Mouse (Mus musculus): ENCODE measurements around the gene Lect2. TPM values are rescaled to one million over a fixed set of nuclear protein-coding genes. Genes with fewer than 3 reads are reported as not detected.

The Lect2 gene
- total and polyA plus RNA-seq, 2 experiments from 2014 or later: not detected

DNA sequence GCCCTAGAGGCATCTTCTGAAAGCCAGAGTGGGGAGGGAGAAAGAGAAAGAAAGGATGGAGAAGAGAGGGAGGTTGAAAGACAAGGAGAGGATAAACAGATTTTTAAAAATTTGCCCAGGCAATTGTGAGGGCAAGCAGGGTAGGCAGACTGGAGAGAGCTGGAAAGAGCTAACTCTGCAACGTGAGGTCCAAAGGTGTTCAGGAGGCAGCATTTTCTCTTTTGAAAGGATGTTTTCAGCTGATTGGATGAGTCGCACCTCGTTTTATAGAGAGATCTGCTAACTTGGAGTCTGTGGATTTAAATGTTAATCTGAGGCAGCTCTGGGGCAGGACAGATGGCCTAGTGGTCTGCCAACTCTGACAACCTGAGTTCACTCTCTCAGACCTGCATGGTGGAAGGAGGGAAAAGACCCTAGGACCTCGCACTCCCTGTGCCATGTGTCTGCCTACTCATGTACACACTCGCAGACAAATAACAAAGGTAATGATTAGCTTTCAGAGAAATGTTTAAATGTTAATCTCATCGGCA lies 11.6 kb upstream of the Lect2 start:
- H3K27me3 ChIP-seq (ENCODE audit: control insufficient read depth, insufficient read depth, low read length): peaks cover 7% of the 10 kb centered on the region; the same call in 1 of the 2 replicates
- no peak overlapping the region for H3K4me2 ChIP-seq (ENCODE audit: low read depth, low read length)
- ATAC-seq (ENCODE audit: insufficient read depth, low read depth) (no peak), DNase-seq (ENCODE audit: low spot score) (no peak)
- TF ChIP-seq EP300 (IDR thresholded peaks at IDR 0.05; ENCODE audit: low read depth) (no peak), CTCF (IDR thresholded peaks at IDR 0.05; ENCODE audit: low read depth) (no peak)
- no peak overlapping the region for H3K4me3 ChIP-seq (ENCODE audit: low read depth, low read length)
- 84% methylated on average over 6 of the region's 6 CpGs for WGBS
- H3K9ac ChIP-seq (replicated peaks; ENCODE audit: low read depth, low read length): no peak overlapping the region
- no peaks in the 10 kb centered on the region for H3K36me3 ChIP-seq (replicated peaks; ENCODE audit: control insufficient read depth, insufficient read depth, low read length)
- no peaks in the 10 kb centered on the region for H3K9me3 ChIP-seq (replicated peaks; ENCODE audit: control insufficient read depth, low read length)
- no peak overlapping the region for H3K27ac ChIP-seq (ENCODE audit: low read depth)
- peaks cover 4% of the 10 kb centered on the region for H3K4me1 ChIP-seq (ENCODE audit: control insufficient read depth, insufficient read depth)

DNA sequence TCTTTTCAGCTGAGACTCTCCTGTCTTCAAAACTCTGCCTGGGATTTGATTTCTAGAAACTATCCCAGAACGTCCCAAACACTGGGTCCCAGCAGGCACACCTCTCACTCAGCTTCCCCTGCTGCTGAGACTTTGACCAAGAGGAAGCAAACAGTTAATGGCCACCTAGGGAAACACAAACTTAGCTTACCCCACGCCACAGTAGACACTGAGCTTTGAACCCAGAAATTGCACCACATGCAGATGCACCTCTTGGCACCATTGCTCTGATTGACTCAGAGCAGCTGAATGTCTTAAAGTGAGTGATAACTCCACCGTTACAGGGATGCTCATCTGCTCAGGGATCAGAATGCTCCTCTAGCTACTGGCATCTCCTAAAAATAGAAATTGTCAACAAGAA lies 10.5 kb upstream of the Lect2 start:
- Histone ChIP-seq H3K27me3 (ENCODE audit: control insufficient read depth, insufficient read depth, low read length) (peaks cover 7% of the 10 kb centered on the region; the same call in 1 of the 2 replicates), H3K9me3 (replicated peaks; ENCODE audit: control insufficient read depth, low read length) (no peaks in the 10 kb centered on the region), H3K36me3 (replicated peaks; ENCODE audit: control insufficient read depth, insufficient read depth, low read length) (no peaks in the 10 kb centered on the region), H3K27ac (ENCODE audit: low read depth) (no peak overlapping the region), H3K4me3 (ENCODE audit: low read depth, low read length) (no peak overlapping the region), H3K4me1 (ENCODE audit: control insufficient read depth, insufficient read depth) (peaks cover 4% of the 10 kb centered on the region), H3K9ac (replicated peaks; ENCODE audit: low read depth, low read length) (no peak overlapping the region), H3K4me2 (ENCODE audit: low read depth, low read length) (no peak overlapping the region)
- DNase-seq (ENCODE audit: low spot score) (no peak), ATAC-seq (ENCODE audit: insufficient read depth, low read depth) (no peak)
- WGBS: 56% methylated on average over 3 of the region's 3 CpGs
- TF ChIP-seq EP300 (IDR thresholded peaks at IDR 0.05; ENCODE audit: low read depth) (no peak), CTCF (IDR thresholded peaks at IDR 0.05; ENCODE audit: low read depth) (no peak)

DNA sequence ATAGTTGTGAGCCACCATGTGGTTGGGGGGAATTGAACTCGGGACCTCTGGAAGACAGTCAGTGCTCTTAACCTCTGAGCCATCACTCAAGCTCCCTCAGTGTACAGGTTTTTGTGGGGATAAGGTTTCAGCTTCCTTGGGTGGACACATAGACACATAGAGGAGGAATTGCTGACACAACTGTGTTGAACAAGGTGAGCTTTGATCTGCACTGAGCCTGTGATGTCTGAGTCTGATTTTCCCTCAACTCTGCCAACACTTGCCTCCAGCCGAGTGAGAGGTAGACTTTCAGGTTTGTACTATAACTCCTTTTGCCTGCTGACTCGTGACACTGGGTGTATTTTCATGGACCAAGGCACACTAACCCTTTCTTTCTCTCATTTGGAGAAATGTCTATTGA lies 8.4 kb upstream of the Lect2 start:
- H3K4me3 ChIP-seq (ENCODE audit: low read depth, low read length): no peak overlapping the region
- TF ChIP-seq CTCF (IDR thresholded peaks at IDR 0.05; ENCODE audit: low read depth) (no peak), EP300 (IDR thresholded peaks at IDR 0.05; ENCODE audit: low read depth) (no peak)
- H3K9ac ChIP-seq (replicated peaks; ENCODE audit: low read depth, low read length): no peak overlapping the region
- ATAC-seq (ENCODE audit: insufficient read depth, low read depth) (no peak), DNase-seq (ENCODE audit: low spot score) (no peak)
- 86% methylated on average over 3 of the region's 3 CpGs for WGBS
- no peaks in the 10 kb centered on the region for H3K9me3 ChIP-seq (replicated peaks; ENCODE audit: control insufficient read depth, low read length)
- peaks cover 12% of the 10 kb centered on the region for H3K4me1 ChIP-seq (ENCODE audit: control insufficient read depth, insufficient read depth)
- no peak overlapping the region for H3K27ac ChIP-seq (ENCODE audit: low read depth)
- H3K4me2 ChIP-seq (ENCODE audit: low read depth, low read length): no peak overlapping the region
- no peaks in the 10 kb centered on the region for H3K36me3 ChIP-seq (replicated peaks; ENCODE audit: control insufficient read depth, insufficient read depth, low read length)
- H3K27me3 ChIP-seq (ENCODE audit: control insufficient read depth, insufficient read depth, low read length): peaks cover 7% of the 10 kb centered on the region; the same call in 1 of the 2 replicates

DNA sequence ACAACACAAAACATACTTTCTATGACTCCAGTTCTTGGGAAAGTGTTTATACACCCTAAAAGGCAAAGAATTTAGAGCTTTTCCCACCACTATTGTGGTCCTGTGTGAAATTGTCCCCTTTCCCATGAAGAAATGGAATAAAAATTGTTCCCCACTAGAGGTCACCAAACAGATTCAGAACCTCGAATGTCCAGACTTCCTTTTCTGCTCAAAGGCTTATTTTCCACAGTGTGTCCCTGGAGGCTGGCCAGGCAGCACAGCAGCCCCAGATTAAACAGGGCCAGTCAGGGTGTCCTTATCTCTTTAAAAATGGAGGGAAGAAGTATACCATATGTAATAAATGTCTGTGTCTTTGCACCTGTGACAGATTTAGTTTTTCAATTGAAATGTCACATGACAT lies 7.7 kb upstream of the Lect2 start:
- DNase-seq (ENCODE audit: low spot score) (peak; percentile 71), ATAC-seq (ENCODE audit: insufficient read depth, low read depth) (no peak)
- no peak overlapping the region for H3K4me3 ChIP-seq (ENCODE audit: low read depth, low read length)
- 0% methylated on average over 1 of the region's 1 CpGs for WGBS
- TF ChIP-seq EP300 (IDR thresholded peaks at IDR 0.05; ENCODE audit: low read depth) (no peak), CTCF (IDR thresholded peaks at IDR 0.05; ENCODE audit: low read depth) (peak; percentile 61)
- H3K9ac ChIP-seq (replicated peaks; ENCODE audit: low read depth, low read length): no peak overlapping the region
- H3K9me3 ChIP-seq (replicated peaks; ENCODE audit: control insufficient read depth, low read length): no peaks in the 10 kb centered on the region
- H3K27ac ChIP-seq (ENCODE audit: low read depth): no peak overlapping the region
- H3K4me2 ChIP-seq (ENCODE audit: low read depth, low read length): no peak overlapping the region
- peaks cover 18% of the 10 kb centered on the region for H3K4me1 ChIP-seq (ENCODE audit: control insufficient read depth, insufficient read depth)
- H3K27me3 ChIP-seq (ENCODE audit: control insufficient read depth, insufficient read depth, low read length): peaks cover 4% of the 10 kb centered on the region; the same call in 1 of the 2 replicates
- H3K36me3 ChIP-seq (replicated peaks; ENCODE audit: control insufficient read depth, insufficient read depth, low read length): no peaks in the 10 kb centered on the region

DNA sequence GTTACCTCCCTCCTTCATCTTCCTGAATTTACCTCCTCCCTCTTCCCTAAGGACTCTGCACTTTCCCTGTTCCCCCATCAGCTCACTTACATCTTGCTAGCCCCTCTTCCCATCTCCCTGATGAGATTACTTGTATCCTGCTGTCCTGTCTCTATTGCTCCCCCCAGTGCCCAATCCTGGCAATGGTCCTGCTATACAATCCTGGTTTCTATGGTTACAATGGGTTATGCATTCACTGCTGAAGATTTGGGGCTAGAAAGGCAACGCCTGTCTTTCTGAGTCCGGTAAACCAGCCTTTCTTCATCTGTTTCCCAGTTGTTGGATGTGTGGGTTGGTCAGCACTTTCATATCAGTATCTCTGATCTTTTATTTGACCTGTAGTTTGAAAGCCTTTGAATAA lies 6.1 kb upstream of the Lect2 start:
- TF ChIP-seq EP300 (IDR thresholded peaks at IDR 0.05; ENCODE audit: low read depth) (no peak), CTCF (IDR thresholded peaks at IDR 0.05; ENCODE audit: low read depth) (peak; percentile 48)
- Histone ChIP-seq H3K36me3 (replicated peaks; ENCODE audit: control insufficient read depth, insufficient read depth, low read length) (no peaks in the 10 kb centered on the region), H3K4me1 (ENCODE audit: control insufficient read depth, insufficient read depth) (peaks cover 26% of the 10 kb centered on the region), H3K9ac (replicated peaks; ENCODE audit: low read depth, low read length) (no peak overlapping the region), H3K4me3 (ENCODE audit: low read depth, low read length) (no peak overlapping the region), H3K9me3 (replicated peaks; ENCODE audit: control insufficient read depth, low read length) (no peaks in the 10 kb centered on the region), H3K4me2 (ENCODE audit: low read depth, low read length) (no peak overlapping the region), H3K27ac (ENCODE audit: low read depth) (no peak overlapping the region), H3K27me3 (ENCODE audit: control insufficient read depth, insufficient read depth, low read length) (peaks cover 4% of the 10 kb centered on the region; the same call in 1 of the 2 replicates)
- DNase-seq (ENCODE audit: low spot score) (no peak), ATAC-seq (ENCODE audit: insufficient read depth, low read depth) (no peak)
- 41% methylated on average over 2 of the region's 2 CpGs for WGBS

DNA sequence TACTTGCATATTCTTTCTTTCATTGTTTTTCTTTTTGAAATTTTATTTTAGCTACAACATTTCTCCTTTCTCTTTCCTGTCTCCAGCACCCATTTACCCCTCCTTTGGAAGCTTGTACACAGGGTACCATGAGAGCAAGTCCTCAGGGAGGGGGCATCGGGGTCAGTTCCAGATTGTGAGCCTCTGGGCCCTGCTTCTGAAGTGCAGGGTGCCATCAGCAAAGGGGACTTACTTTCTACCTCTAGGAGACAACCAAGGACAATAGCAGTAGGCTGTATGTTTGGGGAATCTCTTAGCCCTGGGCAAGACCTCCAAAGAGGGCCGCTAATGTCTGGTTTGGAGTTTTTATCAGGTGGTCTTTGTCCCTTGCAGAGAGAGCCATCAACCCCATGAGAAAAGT lies 5.6 kb upstream of the Lect2 start:
- H3K9ac ChIP-seq (replicated peaks; ENCODE audit: low read depth, low read length): no peak overlapping the region
- peaks cover 26% of the 10 kb centered on the region for H3K4me1 ChIP-seq (ENCODE audit: control insufficient read depth, insufficient read depth)
- TF ChIP-seq EP300 (IDR thresholded peaks at IDR 0.05; ENCODE audit: low read depth) (no peak), CTCF (IDR thresholded peaks at IDR 0.05; ENCODE audit: low read depth) (no peak)
- H3K9me3 ChIP-seq (replicated peaks; ENCODE audit: control insufficient read depth, low read length): no peaks in the 10 kb centered on the region
- no peak overlapping the region for H3K4me3 ChIP-seq (ENCODE audit: low read depth, low read length)
- no peak for ATAC-seq (ENCODE audit: insufficient read depth, low read depth)
- no peak overlapping the region for H3K4me2 ChIP-seq (ENCODE audit: low read depth, low read length)
- no peak for DNase-seq (ENCODE audit: low spot score)
- no peak overlapping the region for H3K27ac ChIP-seq (ENCODE audit: low read depth)
- WGBS: 65% methylated on average over 2 of the region's 2 CpGs
- H3K36me3 ChIP-seq (replicated peaks; ENCODE audit: control insufficient read depth, insufficient read depth, low read length): no peaks in the 10 kb centered on the region
- H3K27me3 ChIP-seq (ENCODE audit: control insufficient read depth, insufficient read depth, low read length): peaks cover under 1% of the 10 kb centered on the region; the same call in 1 of the 2 replicates

Data from heart, postnatal 0 days (tissue).